Mouse (Mus musculus) inflammation-experienced regulatory T-cells, adult 6 months (primary cell): ENCODE results near the gene Elavl4. TPM values are rescaled to one million over a fixed set of nuclear protein-coding genes. Genes with fewer than 3 reads are reported as not detected.

Experiments
- ATAC-seq: one replicate; pipeline ENCODE4 v1.8.0; 2017
- polyA plus RNA-seq, 3 experiments: library from polyadenylated mRNA; unstranded; fragments of 100-300 nt; shearing (Covaris generic); gene quantifications; one replicate each; pipeline ENCODE4 v1.2.1; 2017

Gene Elavl4
- not detected for polyA plus RNA-seq

DNA sequence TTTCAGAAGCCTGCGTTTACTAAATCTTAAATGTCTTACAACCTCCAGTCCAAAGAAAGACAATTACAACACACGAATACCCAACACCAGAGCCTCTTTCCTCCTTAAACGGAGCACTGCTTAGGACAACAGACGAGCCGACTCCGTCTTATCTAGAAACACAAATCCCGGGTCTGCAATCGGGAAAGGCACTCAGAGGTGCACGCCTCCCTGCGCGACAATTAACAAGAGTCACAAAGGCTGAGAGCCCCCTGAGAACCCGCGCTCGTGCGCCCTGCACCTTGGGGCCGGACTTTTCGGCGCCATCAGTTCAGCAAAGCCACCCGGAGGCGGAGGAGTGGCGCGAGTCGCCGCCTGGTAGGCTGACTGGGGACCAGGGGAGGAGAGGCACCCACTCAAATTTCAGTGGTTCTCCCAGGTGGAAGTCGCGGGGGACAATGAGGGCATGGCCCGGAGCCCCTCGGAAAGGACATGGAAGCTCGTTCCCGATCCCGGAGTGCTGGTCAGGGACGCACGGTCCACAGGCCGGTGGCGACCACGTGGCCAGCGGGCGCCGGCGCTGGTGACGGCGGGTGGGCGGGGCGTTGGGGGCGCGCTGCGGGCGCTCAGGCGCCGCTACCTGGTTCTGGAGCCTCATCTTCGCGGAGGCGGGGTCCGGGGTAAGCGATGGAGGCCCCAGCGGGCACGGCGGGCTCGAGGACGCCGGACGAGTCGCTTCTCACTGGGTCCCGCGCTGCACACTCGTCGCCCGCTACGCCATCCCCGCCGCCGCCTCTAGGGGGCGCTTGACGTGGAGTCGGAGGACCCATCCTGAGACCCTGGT lies at the start of gene Elavl4:
Gene Elavl4 (minus strand): TSS at position 732 of the 823 bp plus-strand sequence.
- no peak for ATAC-seq

DNA sequence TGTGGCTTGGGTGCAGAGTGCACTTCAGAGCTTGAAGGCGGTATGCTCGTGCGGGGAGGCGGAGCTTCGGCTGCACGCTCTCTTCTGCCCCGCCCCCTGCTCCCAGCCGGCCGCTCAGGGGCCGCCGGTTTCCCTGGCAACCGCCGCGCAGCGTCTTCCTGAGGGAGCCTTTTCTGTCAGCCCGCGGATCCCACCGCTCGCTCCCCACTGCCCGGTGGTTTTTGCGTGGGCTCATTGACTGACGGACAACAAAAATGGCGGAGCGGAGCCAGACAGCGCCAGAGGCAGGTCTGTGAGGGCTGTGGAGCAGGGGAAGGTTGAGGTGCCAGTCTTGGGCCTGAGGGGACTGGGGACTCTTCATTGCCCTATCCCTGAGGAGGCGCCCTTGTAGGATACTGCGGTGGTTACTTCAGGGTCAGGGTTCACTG lies 45.9 kb upstream of the Elavl4 start, which contains the start of gene Agbl4:
Gene Agbl4 (plus strand): TSS at position 44 of the 428 bp plus-strand sequence.
- ATAC-seq, result no peak

DNA sequence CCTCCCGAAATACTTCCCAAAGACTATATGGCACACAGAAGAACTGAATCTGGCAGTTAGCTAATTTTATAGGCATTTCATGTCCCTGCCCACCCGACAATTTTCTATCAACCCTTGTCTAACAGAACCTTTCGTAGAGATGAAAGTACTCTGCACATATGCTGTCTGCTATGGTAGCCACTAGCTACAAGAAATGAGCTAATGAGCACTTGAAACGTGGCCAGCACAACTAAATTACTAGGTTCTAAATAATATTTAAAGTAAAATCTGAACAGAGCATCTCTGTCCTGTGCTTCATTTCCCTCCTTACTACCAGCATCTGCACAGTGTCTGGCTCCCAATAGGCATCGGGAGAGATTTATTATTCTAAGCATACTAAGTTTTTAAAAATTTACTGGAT lies 44.5 kb upstream of the Elavl4 start:
- ATAC-seq, result no peak

DNA sequence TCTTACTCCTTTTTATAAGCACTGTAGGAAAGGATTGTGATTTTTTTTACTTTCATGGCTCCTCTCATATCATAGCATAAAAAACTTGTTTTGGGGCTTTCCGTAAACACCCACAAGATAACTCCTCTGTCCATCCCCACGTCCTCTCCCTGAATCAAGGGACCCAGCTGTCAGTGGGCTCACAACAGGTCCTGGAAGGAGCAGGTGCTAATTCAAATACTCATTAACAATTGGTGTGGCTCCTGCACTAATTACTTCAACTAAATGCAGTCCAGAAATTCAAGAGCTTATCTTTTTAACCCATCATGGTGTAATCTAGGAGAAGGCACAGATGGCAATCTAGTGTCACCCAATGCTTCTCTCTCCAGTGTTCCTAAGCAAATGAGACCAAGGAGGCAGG lies 8.9 kb upstream of the Elavl4 start:
- ATAC-seq, result no peak

DNA sequence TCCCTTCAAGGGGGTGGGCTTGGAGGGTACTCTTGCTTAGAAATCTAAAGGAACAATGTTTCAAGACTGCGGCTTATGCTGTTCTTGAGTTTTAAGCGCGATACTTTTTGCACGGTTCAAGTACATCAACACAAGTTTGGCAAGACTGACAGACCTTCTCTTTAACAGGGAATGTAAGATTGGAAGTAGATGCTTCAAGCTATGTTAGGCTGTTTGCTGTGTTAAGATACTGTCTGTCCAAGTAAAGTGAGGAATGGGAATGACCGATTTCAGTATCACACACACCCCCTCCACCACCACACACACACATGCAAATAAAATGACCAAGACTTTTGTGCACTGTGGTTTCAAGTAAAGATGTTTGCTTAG lies 276 bp upstream of the Elavl4 start:
- ATAC-seq, result no peak

DNA sequence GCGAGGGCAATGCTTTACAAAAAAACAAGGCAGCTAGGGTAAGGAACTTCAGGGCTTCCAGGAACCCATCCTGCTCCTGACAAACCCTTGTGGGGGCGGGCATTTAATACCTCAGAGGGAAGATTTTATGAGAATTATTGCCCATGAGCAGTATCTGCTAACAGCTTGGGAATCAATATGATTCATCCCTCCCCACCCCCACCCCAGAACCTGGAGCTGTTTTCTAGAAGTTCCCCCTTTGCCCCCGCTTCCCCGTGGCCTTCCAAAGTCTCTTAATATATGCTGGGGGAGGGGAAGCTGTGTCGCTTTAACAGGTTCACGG lies 892 bp downstream of the Elavl4 start:
- no peak for ATAC-seq

DNA sequence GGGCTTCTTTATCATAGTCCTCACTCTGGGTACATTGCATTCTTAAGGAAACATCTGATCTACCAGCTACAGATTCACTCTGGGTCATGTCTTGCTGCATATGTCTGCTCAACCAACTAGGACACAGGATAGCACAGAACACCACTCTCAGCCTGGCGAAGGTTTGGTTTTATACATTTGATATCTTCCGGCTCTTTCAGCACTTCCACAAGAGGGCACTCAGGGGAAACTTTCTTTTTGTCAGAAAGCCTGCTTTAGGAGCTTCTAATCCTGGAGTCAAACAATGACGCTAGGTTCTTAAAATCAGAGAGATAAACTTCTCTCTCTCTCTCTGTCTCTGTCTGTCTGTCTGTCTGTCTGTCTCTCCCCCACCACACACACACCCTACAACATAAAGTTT lies 27.8 kb downstream of the Elavl4 start:
- ATAC-seq, result no peak

DNA sequence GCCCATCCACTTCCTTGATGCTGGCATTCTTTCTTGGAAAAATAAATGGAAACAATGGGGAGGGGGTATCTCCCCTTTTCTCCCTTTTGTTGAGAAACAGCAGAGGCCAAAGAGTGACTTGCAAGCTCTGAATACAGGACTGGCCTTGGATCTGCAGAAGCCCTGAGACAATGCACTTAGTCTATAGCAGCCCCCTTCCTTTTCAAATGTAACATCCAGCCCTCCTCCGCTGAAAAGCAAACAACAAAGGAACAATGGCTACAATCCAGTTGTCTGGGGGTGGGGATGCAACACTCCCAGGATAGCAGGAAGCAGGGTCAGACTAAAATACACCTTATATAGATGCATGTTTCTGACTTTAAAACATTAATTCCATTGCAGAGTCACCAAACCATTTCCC lies 39.6 kb downstream of the Elavl4 start:
- no peak for ATAC-seq

DNA sequence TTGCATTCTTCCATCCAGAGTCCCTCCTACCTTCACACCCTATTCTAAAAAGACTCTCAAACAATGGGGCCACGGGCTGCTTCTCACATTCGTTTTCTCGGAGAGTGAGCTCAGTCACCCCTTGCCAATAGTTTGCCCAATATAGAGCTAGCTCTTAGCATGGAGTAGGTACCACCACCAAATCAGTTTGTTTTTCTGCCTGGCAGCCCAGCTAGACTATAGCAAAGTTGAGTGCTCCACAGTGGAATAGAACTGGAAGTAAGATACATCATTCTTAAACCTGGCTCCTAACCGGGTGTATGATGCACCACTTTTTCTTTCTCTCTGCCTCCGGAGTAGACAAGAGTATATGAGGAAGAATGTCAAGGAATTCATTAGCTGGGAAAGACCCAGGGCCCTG lies 44.7 kb downstream of the Elavl4 start:
- no peak for ATAC-seq

DNA sequence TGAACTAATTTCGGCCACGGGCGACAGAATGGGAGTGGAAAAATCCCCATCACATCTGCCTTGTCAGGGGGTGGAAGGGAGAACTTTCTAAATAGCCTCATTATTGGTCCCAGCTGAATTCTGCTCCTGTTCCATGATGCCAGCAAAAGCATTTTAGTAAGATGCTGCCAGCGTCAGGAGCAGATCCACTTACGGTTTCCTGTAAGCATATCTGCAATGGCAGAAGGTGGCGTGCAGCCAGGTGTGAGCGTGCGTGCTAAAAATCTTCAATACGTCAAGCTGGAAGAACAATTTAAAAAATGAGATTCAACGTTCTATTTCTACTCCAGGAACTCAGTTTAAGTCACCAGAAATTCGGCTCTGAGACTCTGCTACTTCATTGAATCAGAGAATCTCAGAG lies 45.1 kb downstream of the Elavl4 start:
- ATAC-seq, result no peak

DNA sequence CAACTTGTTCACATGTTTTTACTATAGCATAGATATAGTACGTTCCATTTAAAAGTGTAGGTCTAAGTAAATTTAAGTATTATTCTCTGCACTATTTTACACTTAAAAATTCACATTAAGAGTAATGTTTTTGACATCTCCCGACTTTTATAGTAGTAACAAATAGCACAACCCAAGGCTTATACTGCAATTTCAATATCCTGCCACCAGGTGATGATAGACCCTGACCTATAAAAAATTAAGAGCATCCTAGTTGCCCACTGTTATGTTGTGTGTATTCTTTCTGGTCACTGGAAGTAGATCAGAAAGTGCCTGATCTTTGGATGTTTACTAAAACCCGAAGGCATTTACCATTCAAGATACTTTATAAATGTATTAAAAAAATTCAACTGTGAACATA lies 55.9 kb downstream of the Elavl4 start:
- ATAC-seq, result no peak

DNA sequence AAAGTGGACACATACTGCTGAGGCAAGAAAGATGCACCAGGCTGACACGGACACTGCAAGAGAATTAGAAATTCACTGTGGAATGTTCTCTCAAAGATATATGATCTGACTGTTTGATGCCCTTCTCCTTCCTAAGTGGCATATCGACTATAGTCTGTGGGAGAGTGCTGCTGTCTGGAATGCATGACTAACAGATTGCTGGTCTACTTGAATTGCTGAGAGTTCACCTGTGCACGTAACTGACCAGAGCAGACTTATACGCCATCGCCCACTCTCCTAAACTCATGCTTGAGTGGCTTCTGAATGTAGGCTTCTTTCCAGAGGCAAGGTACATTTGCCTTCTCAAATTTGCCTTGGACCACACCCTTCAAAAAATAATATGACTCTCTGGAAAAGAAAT lies 58.5 kb downstream of the Elavl4 start:
- no peak for ATAC-seq

DNA sequence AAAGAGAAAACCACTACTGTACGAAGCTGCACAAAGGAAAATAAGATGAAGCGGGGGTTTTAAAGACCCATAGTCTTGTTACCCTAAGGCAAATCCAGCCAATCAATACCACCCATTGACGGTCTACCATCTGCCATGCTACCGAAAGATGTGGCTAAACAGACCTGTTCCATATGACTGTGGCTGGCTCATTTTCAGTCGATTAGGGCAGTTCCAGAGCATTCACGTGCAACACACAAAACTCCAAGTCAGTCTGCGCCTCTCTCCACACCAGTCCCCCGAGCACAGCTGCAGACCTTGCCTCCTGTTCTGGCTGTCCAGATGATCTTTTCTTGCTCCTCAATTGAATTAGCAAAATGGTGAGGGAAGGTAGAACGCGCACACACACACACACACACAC lies 59.2 kb downstream of the Elavl4 start:
- ATAC-seq, result no peak

DNA sequence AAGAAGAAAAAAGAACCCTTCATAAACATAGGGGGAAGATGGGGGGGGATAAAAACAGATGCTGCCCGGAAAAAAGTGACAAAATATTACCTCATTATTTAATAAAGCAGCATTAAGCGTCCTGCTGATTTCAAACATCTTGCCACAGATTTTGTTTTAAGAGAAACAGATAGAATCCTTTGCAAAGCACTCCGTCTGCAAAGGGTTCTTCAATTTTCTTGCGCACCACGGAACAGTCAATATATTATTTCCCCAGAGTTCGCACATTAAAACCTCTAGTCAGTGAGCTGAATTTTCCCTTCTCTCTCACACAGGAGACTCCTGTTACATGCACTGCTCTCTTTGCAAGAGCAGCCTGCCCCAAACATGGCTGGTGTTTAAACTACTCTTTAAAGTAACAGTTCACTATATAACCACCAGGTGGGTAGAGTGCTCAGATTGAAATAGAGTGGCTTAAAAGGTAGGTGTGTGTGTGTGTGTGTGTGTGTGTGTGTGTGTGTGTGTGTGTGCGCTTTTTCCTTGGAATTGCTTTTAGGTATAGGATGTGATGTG lies 61.1 kb downstream of the Elavl4 start:
- ATAC-seq, result no peak

DNA sequence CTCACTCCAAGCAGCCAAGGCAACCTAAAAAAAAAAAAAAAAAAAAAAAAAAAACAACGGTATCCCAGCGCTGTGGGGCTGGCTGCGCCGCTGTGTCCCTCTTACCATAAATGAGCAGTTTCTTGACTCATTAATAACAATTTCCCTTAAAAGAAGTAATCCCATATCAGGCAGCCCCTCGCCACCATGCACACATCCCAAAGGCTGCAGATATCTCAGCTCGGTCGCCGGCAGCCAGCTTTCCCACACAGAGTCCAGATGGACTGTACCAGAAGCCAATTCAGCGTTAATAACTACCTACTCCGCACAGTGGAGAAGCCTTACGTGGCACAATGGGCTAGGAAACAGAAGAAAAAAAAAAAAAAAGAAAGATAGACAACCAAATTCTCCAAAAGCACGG lies 61.7 kb downstream of the Elavl4 start:
- ATAC-seq, result no peak

DNA sequence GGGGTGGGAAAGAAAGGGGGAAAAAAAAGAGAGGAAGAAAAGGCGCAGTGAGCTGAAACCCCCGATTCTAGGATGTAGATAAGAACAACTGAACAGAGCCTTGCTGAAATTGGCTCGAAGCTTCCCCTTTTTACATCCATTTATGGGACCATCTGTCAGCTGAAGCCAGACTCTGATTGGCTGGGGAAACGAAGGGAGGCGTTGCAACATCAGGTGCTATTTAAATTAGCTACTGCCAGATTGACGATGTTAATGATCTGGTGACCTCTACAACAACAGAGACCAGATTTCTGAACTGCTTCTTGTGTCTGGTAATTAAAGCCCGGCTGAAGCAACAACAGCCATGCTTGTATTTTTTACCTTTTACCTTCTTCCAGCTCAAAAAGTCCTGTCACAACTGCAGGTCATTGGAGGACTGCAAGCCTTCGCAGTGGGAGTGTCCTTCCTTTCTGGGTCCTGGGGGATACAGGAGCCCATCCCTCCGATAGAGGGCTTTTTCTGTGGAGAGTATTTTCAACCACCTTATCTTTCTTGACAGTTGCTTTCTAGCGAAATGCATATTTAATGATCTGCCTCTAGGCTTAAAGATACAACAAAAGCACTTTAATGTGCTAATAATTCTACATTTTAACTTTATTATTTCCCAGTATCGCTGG lies 64.2 kb downstream of the Elavl4 start:
- no peak for ATAC-seq

DNA sequence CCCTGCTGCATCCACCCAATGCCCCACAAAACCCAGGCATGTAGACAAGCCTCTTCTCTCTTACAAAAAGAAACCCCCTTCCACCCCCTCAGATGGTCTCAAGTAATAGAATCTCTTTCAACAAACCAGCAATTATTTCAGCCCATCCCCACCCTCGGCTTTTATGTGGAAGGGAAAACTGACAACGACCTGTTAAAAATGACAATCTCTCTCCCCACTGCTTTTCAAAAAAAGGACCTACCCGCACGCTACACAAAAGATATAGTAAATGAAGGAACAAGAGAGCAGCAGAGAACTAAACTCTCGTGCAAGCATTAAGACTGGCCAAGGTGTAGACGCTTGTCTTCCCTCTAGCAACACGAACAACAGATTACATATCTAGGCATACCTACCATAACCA lies 64.9 kb downstream of the Elavl4 start:
- ATAC-seq, result no peak

DNA sequence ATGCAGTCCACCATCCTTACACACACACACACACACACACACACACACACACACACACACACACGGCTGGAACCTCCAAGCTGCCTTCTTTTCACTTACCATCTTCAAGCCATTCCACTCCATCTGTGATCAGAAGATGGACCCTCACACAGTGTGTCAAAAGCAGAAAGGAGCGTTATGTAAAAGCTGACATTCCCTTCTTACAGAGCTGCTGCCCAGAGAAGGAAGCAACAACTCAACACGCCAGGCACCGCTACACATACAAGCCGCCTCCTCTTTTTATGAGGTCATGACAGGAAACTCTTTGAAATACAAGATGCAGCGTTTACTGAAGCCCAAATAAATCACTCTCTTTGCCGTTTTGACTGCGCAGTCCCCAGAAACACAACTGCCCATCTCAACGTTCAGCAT lies 65.3 kb downstream of the Elavl4 start:
- no peak for ATAC-seq

DNA sequence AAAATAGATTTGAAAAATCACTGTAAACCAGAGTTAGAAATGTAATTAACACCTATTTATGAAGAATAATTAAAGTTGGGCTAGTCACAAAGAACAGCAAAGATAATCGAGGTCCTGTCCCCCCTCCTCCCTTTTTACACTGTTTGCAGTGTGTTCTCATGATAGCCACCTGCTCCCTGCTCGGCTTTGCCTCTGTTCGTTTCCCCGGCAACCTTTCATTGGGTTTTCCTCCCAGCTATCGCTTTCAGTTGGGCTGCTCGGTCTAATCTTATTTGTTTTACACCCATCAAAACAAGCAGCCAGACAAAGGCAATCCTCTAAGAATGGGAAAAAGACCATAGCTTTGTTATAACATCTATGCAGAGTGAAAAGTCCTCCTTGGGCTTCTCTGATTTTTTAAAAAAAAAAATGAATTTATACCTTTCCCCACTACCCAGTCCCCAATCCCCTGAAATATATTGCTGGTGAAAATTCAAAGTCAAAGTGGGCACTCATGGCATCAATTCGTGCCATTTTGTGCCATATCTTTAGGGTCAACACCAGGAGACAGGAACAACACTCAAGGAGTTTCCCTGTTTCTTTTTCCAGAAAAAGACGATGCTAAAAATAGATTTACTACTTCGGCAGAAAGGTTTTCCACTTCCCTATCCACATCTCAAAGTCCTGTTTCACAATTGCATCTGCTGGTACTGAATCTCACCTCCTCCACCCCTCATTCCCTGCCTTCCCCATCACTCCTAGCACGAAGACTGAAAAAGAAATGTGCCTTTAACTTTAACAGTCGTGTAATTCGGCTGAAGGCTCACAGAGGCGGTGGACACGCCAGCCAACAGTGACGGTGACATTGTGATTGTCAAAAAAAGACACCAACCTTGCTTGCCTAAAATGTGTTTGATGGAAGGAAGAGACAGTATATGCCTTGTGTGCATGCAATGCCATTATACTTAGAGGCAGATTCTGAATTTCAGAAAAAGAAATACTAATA lies 66.1 kb downstream of the Elavl4 start:
- ATAC-seq, result no peak

DNA sequence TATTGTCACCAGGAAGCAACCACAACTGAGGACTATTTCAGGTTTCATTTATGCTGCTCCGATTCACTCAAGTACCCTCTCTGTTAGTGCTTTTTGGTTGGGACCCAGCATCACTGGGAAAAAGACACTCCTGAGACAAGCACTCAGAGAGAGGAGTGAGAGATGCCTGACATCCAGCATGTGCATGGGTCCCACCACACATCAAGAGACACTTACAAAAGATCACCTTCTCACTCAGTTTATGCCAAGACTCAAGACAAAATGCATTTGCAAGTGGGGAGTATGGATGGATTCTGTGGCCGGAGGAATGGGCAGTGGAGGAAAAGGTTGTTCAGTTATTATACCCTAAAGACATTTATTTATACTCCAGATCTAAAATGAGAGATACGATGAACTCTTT lies 67.3 kb downstream of the Elavl4 start:
- ATAC-seq, result no peak

DNA sequence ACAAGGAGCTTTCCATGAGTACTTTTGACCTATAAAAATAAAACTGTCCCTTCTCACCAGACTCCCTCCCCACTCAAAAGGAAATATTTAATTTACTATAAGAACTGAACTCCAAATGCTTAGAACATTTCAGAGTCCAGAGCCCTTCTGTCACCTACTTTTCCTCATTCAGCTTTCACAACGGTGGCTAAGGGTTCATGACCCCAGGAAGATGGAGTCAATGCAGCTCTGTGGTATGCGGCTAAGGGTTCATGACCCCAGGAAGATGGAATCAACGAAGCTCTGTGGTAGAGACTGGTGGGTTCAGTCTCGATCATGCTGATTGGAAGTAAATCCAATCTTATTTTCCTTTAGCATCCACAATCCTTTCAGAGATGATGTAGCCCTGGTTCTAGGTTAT lies 81.7 kb downstream of the Elavl4 start:
- ATAC-seq, result no peak

DNA sequence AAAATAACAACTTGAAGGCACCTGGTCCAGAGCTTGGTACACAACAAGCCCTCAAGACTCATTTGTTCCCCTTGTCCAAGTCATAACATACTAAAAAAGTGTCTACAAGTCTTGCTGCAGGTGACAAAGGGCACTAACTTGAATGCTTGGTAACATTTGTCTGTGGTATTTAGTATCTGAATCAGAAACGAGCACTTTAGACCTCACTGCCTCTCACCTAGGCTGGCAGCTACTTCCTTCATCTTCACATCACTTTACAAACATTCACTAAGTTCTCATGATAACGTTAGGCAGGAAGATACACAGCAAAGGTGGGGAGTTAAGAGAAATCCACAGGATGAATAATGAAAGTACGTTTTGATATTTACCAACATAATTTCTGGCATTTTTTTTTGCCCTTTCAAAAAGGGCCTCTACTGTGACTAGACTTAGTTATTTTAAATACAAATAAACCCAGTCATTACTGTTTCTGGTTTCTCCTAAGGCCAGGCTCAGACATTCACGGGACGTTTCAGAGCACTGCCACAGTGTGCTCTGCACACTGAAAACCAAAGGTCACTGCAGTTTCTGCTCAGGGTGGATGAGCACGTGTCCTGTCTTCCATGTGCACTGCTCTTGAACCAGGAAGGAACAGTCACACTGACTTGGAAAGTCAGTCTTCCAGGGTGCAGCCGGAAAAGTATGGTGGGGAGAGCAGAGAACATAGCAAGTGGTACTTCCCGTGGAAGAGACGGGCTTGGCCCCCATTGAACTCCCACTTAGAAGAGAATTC lies 84.7 kb downstream of the Elavl4 start:
- no peak for ATAC-seq
